8 mouse cellular contexts compared by ENCODE assay signal in genomic region chr3:86129757-86130156, GRCm38 (mm10). TPM values are rescaled to one million over a fixed set of nuclear protein-coding genes. Genes with fewer than 3 reads are reported as not detected.
DNase-seq lines count a peak whose midpoint lies in the region; ATAC-seq lines count a peak whose summit lies in the region.

No protein-coding gene starts in this region.

- peak; percentile 56 for DNase-seq in heart, adult 11 months
- no peak for DNase-seq in heart, embryonic 10.5 days (ENCODE audit: low spot score)
- peak; percentile 80 for DNase-seq in adipocyte (ENCODE audit: low spot score)
- peak; percentile 35 to 81 for DNase-seq in layer of hippocampus, adult 8-10 months (ENCODE audit: low spot score in 2 of 2)
- peak; percentile 81 for DNase-seq in lung, postnatal 10 days
- peak; percentile 75 to 86 for DNase-seq in right cerebral cortex, postnatal 10 days (ENCODE audit: low spot score in 2 of 2)

- no peak overlapping the region for H3K27ac ChIP-seq in heart, embryonic 10.5 days

- H3K36me3 ChIP-seq in heart, embryonic 10.5 days: peaks cover 6% of the 10 kb centered on the region; the same call in 1 of the 2 replicates

- no peak overlapping the region for H3K4me3 ChIP-seq in heart, embryonic 10.5 days

- H3K27me3 ChIP-seq in heart, embryonic 10.5 days (ENCODE audit: insufficient read depth, poor library complexity, severe bottlenecking): no peaks in the 10 kb centered on the region

- no peaks in the 10 kb centered on the region for H3K4me1 ChIP-seq in heart, embryonic 10.5 days

- H3K9me3 ChIP-seq in heart, embryonic 10.5 days: no peaks in the 10 kb centered on the region

- peak; percentile 93 for ATAC-seq in common myeloid progenitor, adult 5-6 weeks (replicated peaks; ENCODE audit: low read depth, poor library complexity, severe bottlenecking)
- peak; percentile 88 for ATAC-seq in granulocyte monocyte progenitor cell, adult 5-6 weeks (replicated peaks; ENCODE audit: poor library complexity, severe bottlenecking)

- 14% methylated on average over 6 of the region's 6 CpGs for WGBS in heart, embryonic 10.5 days

RNA-seq across cellular contexts. Expression of gene Rps3a1, which starts 12.7 kb away (rescaled TPM):
- polyA plus RNA-seq in heart, embryonic 10.5 days (2016; fragmentation: Nextera tagmentation; extraction: Ambion mirVana): 903 and 1,025 TPM in 2 replicates
- total RNA-seq in common myeloid progenitor, adult 5-6 weeks (2017): 7,220 and 7,747 TPM in 2 replicates
- total RNA-seq in granulocyte monocyte progenitor cell, adult 5-6 weeks (2014; fragmentation: Nextera tagmentation): 3,744 and 3,748 TPM in 2 replicates
- total RNA-seq in granulocyte monocyte progenitor cell, adult 5-6 weeks (2017): 6,425 and 6,963 TPM in 2 replicates
- 100 to 1,000 TPM; 396 to 524 (median 465) TPM for total RNA-seq in layer of hippocampus, adult 8-10 months (2022)

Comparison
In these comparisons a context has a peak if more than half of its experiments do, and no peak if none do; other contexts are left out.
1. RNA of gene Rps3a1, which starts 12.7 kb away (total RNA-seq): 7,220 to 7,747 TPM in common myeloid progenitor, adult 5-6 weeks and 3,744 to 6,963 TPM in granulocyte monocyte progenitor cell, adult 5-6 weeks; 396 to 524 TPM in layer of hippocampus, adult 8-10 months; every median in the first group is over 4 times any median in the second.